Mouse (Mus musculus) limb, embryonic 14.5 days (tissue): ENCODE results near the gene Acsm2. TPM values are rescaled to one million over a fixed set of nuclear protein-coding genes. Genes with fewer than 3 reads are reported as not detected.

Experiments
- ATAC-seq: fragments of 200-750 bp; cut with Nextera tagmentation; 2 replicates; pipeline ENCODE4 v1.8.0; 2017; ENCODE audit warnings: low read depth, moderate number of reproducible peaks, moderate TSS enrichment; ENCODE audit not compliant: low FRiP score
- DNase-seq: peaks from one replicate; pipeline ENCODE4 v3.0.0-alpha.2; 2015; ENCODE audit warnings: low spot score
- H3K27ac ChIP-seq: fragments of 300-500 bp; sonication (generic); replicated peaks from 2 replicates; pipeline ENCODE4 v1.5.1; 2014; ENCODE audit warnings: low read depth, mild to moderate bottlenecking, low read length, moderate library complexity, mixed read lengths
- H3K27me3 ChIP-seq: fragments of 300-500 bp; sonication (generic); 2 replicates; pipeline ENCODE4 v1.6.1; 2014; ENCODE audit warnings: low read length, mixed read lengths; ENCODE audit not compliant: control insufficient read depth, insufficient read depth
- H3K36me3 ChIP-seq: fragments of 300-500 bp; sonication (generic); 2 replicates; pipeline ENCODE4 v1.6.1; 2014; ENCODE audit warnings: mild to moderate bottlenecking, low read length, moderate library complexity, mixed read lengths; ENCODE audit not compliant: control insufficient read depth, insufficient read depth
- H3K4me1 ChIP-seq: fragments of 300-500 bp; sonication (generic); 2 replicates; pipeline ENCODE4 v1.6.1; 2014; ENCODE audit warnings: antibody characterized with exemption, low read length, mixed read lengths; ENCODE audit not compliant: control insufficient read depth, insufficient read depth
- H3K4me2 ChIP-seq: fragments of 300-500 bp; sonication (generic); replicated peaks from 2 replicates; pipeline ENCODE4 v1.6.1; 2014; ENCODE audit warnings: low read depth, mild to moderate bottlenecking, low read length, moderate library complexity; ENCODE audit not compliant: severe bottlenecking
- H3K4me3 ChIP-seq: fragments of 300-500 bp; sonication (generic); replicated peaks from 2 replicates; pipeline ENCODE4 v1.5.1; 2014; ENCODE audit warnings: low read length
- H3K9ac ChIP-seq: fragments of 300-500 bp; sonication (generic); 2 replicates; pipeline ENCODE4 v1.6.1; 2014; ENCODE audit warnings: mild to moderate bottlenecking, low read depth, low read length, moderate library complexity; ENCODE audit not compliant: severe bottlenecking
- H3K9me3 ChIP-seq: fragments of 300-500 bp; sonication (generic); 2 replicates; pipeline ENCODE4 v1.6.1; 2016; ENCODE audit warnings: low read length; ENCODE audit not compliant: control insufficient read depth
- POLR2A ChIP-seq: fragments of 200-500 bp; IDR thresholded peaks from 2 replicates; pipeline ENCODE4 v1.8.0; 2012; ENCODE audit warnings: inconsistent platforms, mild to moderate bottlenecking, moderate library complexity, borderline replicate concordance; ENCODE audit not compliant: insufficient read depth, insufficient read length; ENCODE audit errors: extremely low read depth
- WGBS: fragments of 180-500 bp; shearing (Covaris S2); extraction: QIAGEN DNeasy Blood & Tissue Kit; methylation state at CpG from one replicate; pipeline ENCODE4 v1.1.7; 2014; 5-methylcytosine and 5-hydroxymethylcytosine counted together
- polyA plus RNA-seq, 2 experiments: library from polyadenylated mRNA; depleted of rRNA in 1 of 2; stranded (reverse) in 1 of 2; unstranded in 1 of 2; fragments of >200 nt; fragmentation: Nextera tagmentation in 1 of 2; extraction: Ambion mirVana in 1 of 2; gene quantifications; 2 replicates each; pipeline versions ENCODE4 v1.2.1 to v1.2.3; 2012 to 2014

The Acsm2 gene
- polyA plus RNA-seq, 2 experiments, result not detected

- H3K4me1 ChIP-seq, result no peaks in the 10 kb centered on the region
- 54% methylated on average over 5 of the region's 5 CpGs for WGBS
- H3K27ac ChIP-seq, result no peak overlapping the region
- no peaks in the 10 kb centered on the region for H3K27me3 ChIP-seq
- peak; percentile 41 for DNase-seq
- H3K4me3 ChIP-seq, result no peak overlapping the region
- ATAC-seq, result no peak
- TF ChIP-seq POLR2A, result no peak
- no peaks in the 10 kb centered on the region for H3K9me3 ChIP-seq
- no peaks in the 10 kb centered on the region for H3K36me3 ChIP-seq
- H3K9ac ChIP-seq, result no peak overlapping the region
- no peak overlapping the region for H3K4me2 ChIP-seq
These were observed 34.5 kb upstream of the Acsm2 start for GRCm38 (mm10) chr7:119519654-119520053.

DNA sequence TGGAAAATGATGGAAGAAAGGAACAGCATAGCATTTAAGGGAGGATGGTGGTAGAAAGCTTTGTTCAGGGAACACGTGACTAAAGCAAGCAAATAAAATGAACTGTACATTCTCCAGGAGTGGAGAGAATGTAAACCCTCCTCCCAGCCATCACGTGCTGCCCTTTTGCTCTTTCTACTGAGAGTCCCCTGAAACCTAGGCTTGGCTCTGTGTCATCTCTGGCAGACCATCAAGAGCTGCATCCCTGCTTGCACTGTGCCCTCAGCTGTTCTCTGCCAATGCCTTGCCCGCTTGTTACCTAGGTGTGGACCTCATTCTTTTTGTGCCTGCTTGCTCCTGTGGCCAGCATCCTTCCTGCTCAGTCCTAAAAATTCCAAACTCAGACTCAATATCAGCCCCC, 32.3 kb upstream of the Acsm2 start:
- Histone ChIP-seq H3K36me3 (no peaks in the 10 kb centered on the region), H3K27ac (no peak overlapping the region), H3K4me1 (no peaks in the 10 kb centered on the region), H3K4me3 (no peak overlapping the region), H3K9ac (no peak overlapping the region), H3K9me3 (no peaks in the 10 kb centered on the region), H3K4me2 (no peak overlapping the region), H3K27me3 (no peaks in the 10 kb centered on the region)
- 71% methylated on average over 3 of the region's 3 CpGs for WGBS
- no peak for ATAC-seq
- no peak for TF ChIP-seq POLR2A
- no peak for DNase-seq

- no peak overlapping the region for H3K4me3 ChIP-seq
- H3K4me1 ChIP-seq, result no peaks in the 10 kb centered on the region
- H3K27ac ChIP-seq, result no peak overlapping the region
- no peak for TF ChIP-seq POLR2A
- ATAC-seq (no peak), DNase-seq (no peak)
- no peaks in the 10 kb centered on the region for H3K27me3 ChIP-seq
- no peaks in the 10 kb centered on the region for H3K9me3 ChIP-seq
- 64% methylated on average over 1 of the region's 1 CpGs for WGBS
- H3K4me2 ChIP-seq, result no peak overlapping the region
- H3K9ac ChIP-seq, result no peak overlapping the region
- H3K36me3 ChIP-seq, result no peaks in the 10 kb centered on the region
These were observed 31.8 kb upstream of the Acsm2 start for GRCm38 (mm10) chr7:119522385-119522784.

- WGBS, result 77% methylated on average over 4 of the region's 4 CpGs
- Histone ChIP-seq H3K27me3 (no peaks in the 10 kb centered on the region), H3K4me3 (no peak within 1 kb of the TSS), H3K4me1 (no peaks in the 10 kb centered on the region), H3K4me2 (no peak within 1 kb of the TSS), H3K36me3 (no peaks in the 10 kb centered on the region), H3K27ac (no peak within 1 kb of the TSS), H3K9me3 (no peaks in the 10 kb centered on the region), H3K9ac (no peak within 1 kb of the TSS)
- ATAC-seq, result no peak
- no peak for DNase-seq
- TF ChIP-seq POLR2A, result no peak
These were observed 30.8 kb upstream of the Acsm2 start, which contains the start of gene Pdilt for GRCm38 (mm10) chr7:119523389-119523788. Pdilt (minus strand) TSS chr7:119523489.

- no peak for TF ChIP-seq POLR2A
- Histone ChIP-seq H3K9me3 (no peaks in the 10 kb centered on the region), H3K27ac (no peak overlapping the region), H3K27me3 (no peaks in the 10 kb centered on the region), H3K4me2 (no peak overlapping the region), H3K36me3 (no peaks in the 10 kb centered on the region), H3K9ac (no peak overlapping the region), H3K4me3 (no peak overlapping the region), H3K4me1 (no peaks in the 10 kb centered on the region)
- 34% methylated on average over 2 of the region's 2 CpGs for WGBS
- DNase-seq, result no peak
- ATAC-seq, result no peak
These were observed 28.3 kb upstream of the Acsm2 start for GRCm38 (mm10) chr7:119525881-119526281.

GRCm38 (mm10) chr7:119526486-119526885, 27.7 kb upstream of the Acsm2 start:
- Histone ChIP-seq H3K4me2 (no peak overlapping the region), H3K9ac (no peak overlapping the region), H3K27me3 (no peaks in the 10 kb centered on the region), H3K36me3 (no peaks in the 10 kb centered on the region), H3K4me1 (no peaks in the 10 kb centered on the region), H3K4me3 (no peak overlapping the region), H3K9me3 (no peaks in the 10 kb centered on the region), H3K27ac (no peak overlapping the region)
- ATAC-seq, result no peak
- 81% methylated on average over 13 of the region's 13 CpGs for WGBS
- no peak for DNase-seq
- TF ChIP-seq POLR2A, result no peak
